Mouse (Mus musculus) kidney, embryonic 14.5 days (tissue): ENCODE results near the gene Nprl3. TPM values are rescaled to one million over a fixed set of nuclear protein-coding genes. Genes with fewer than 3 reads are reported as not detected.
A peak's percentile ranks its signal among the peaks of the same experiment; 100 is the strongest.

Experiments
- ATAC-seq: fragments of 200-750 bp; cut with Nextera tagmentation; 2 replicates; pipeline ENCODE4 v1.8.0; 2017; ENCODE audit warnings: moderate number of reproducible peaks, mild to moderate bottlenecking, moderate TSS enrichment, moderate library complexity; ENCODE audit not compliant: low FRiP score, low TSS enrichment
- H3K27ac ChIP-seq: fragments of 300-500 bp; sonication (generic); 2 replicates; pipeline ENCODE4 v1.5.1; 2014; ENCODE audit warnings: low read depth, mild to moderate bottlenecking, low read length, moderate library complexity, mixed read lengths
- H3K27me3 ChIP-seq: fragments of 300-500 bp; sonication (generic); 2 replicates; pipeline ENCODE4 v1.6.1; 2014; ENCODE audit warnings: mild to moderate bottlenecking, low read length; ENCODE audit not compliant: control insufficient read depth, insufficient read depth
- H3K36me3 ChIP-seq: fragments of 300-500 bp; sonication (generic); 2 replicates; pipeline ENCODE4 v1.6.1; 2014; ENCODE audit warnings: low read length, mixed read lengths; ENCODE audit not compliant: control insufficient read depth, insufficient read depth
- H3K4me1 ChIP-seq: fragments of 300-500 bp; sonication (generic); 2 replicates; pipeline ENCODE4 v1.6.1; 2014; ENCODE audit warnings: low read length, mixed read lengths; ENCODE audit not compliant: control insufficient read depth, insufficient read depth
- H3K4me2 ChIP-seq: fragments of 300-500 bp; sonication (generic); replicated peaks from 2 replicates; pipeline ENCODE4 v1.6.1; 2014; ENCODE audit warnings: low read depth, mild to moderate bottlenecking, low read length
- H3K4me3 ChIP-seq: fragments of 300-500 bp; sonication (generic); 2 replicates; pipeline ENCODE4 v1.5.1; 2014; ENCODE audit warnings: mild to moderate bottlenecking, low read length
- H3K9ac ChIP-seq: fragments of 300-500 bp; sonication (generic); 2 replicates; pipeline ENCODE4 v1.6.1; 2014; ENCODE audit warnings: low read depth, mild to moderate bottlenecking, low read length, moderate library complexity
- H3K9me3 ChIP-seq: fragments of 300-500 bp; sonication (generic); 2 replicates; pipeline ENCODE4 v1.6.1; 2016; ENCODE audit warnings: low read length; ENCODE audit not compliant: control insufficient read depth
- WGBS: fragments of 180-500 bp; shearing (Covaris S2); extraction: QIAGEN DNeasy Blood & Tissue Kit; methylation state at CpG from one replicate; pipeline ENCODE4 v1.1.7; 2014; 5-methylcytosine and 5-hydroxymethylcytosine counted together
- polyA plus RNA-seq: library from polyadenylated mRNA; unstranded; fragments of >200 nt; fragmentation: Nextera tagmentation; extraction: Ambion mirVana; gene quantifications from 2 replicates; pipeline ENCODE4 v1.2.1, GENCODE M21; 2014

Gene Nprl3
- polyA plus RNA-seq, result 27.5 and 45.5 TPM in 2 replicates

DNA sequence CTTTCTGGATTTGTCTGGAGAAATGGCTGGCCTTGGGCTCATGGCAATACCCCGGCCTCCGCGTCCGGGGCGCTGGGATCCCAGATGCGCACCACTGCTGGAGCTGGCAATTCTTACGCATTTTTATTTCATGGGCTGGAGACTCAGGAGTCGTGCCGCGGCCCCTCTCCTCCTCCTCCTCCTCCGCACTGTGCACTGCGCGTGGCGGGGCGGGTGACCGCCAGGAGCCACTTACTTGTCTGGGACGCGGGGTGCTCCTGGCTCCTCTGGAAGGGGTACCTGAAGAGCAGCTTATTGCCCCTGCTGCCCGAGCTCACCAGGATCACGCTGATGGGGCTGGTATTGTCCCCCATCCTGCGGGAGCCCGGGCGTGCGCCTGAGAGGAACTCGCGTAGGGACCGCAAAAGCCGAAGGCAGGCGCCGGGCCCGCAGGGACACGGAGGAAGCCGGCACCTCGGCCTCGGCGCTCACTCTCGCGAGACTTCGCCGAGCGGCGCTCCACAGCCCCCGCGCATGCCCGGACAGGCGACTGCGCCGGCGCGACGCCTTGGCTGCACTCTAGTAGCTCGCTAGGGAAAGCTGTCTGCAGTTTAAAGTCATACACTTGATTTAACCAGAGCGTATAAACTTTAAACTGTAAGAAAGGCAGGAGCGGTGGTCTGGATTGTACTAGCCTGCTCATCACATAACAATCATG is at the start of gene Nprl3:
Nprl3 (minus strand) TSS at position 520 of the 697 bp plus-strand sequence.
- under 1% methylated on average over 54 of the region's 54 CpGs for WGBS
- Histone ChIP-seq H3K27me3 (0 out of 2 replicates have a peak, but pooled peaks cover 2% of the 10 kb centered on the region), H3K4me2 (peak within 1 kb of the TSS; percentile 62), H3K4me3 (peak within 1 kb of the TSS; percentile 61), H3K36me3 (no peaks in the 10 kb centered on the region), H3K4me1 (0 out of 2 replicates have a peak, but pooled peaks cover 7% of the 10 kb centered on the region), H3K9ac (peak within 1 kb of the TSS; percentile 81), H3K9me3 (no peaks in the 10 kb centered on the region), H3K27ac (peak within 1 kb of the TSS; percentile 84)
- peak; percentile 99 for ATAC-seq

DNA sequence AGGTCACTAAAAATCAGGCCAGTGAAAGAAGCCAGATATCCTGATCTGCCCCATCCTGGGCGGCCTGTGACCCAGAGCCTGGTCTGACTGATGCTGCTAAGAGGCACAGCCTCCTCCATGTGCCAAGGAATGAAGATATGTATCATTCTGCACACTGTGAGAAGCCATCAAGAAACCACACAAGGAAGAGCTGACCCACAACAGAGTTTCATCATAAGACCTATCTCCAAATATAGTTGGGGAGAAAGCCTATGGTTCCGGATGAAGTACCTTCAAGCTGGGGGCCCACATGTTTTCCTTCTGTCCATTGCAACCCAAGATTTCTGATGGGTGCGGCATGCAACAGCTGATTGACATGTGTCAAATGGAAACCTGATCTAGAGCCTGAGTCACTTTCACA is 48.5 kb upstream of the Nprl3 start:
- Histone ChIP-seq H3K27me3 (no peaks in the 10 kb centered on the region), H3K36me3 (no peaks in the 10 kb centered on the region), H3K4me2 (no peak overlapping the region), H3K9ac (no peak overlapping the region), H3K4me3 (no peak overlapping the region), H3K27ac (no peak overlapping the region), H3K9me3 (no peaks in the 10 kb centered on the region), H3K4me1 (no peaks in the 10 kb centered on the region)
- no peak for ATAC-seq
- 79% methylated on average over 3 of the region's 3 CpGs for WGBS

DNA sequence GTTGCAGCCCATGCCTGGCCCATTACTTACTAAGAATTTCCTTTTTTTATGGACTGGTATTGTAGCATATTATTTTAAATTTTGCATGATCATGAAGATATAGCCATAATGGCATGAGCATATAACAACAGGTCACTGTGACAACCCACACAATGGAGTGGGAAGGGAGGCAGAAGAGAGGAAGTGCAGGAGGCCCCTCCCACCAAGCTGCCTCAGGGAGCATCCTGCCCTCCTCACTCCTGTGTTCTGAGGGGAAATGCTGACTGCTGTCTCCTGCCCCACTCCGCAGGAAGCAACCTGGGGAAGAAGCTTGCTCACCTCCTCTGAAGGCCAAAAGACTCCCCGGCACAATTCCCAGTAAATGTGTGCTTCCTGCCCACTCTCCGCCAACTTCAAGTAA is 42.4 kb upstream of the Nprl3 start:
- no peaks in the 10 kb centered on the region for H3K9me3 ChIP-seq
- no peaks in the 10 kb centered on the region for H3K27me3 ChIP-seq
- H3K4me2 ChIP-seq, result no peak overlapping the region
- no peaks in the 10 kb centered on the region for H3K36me3 ChIP-seq
- WGBS, result 61% methylated on average over 3 of the region's 3 CpGs
- H3K4me1 ChIP-seq, result 0 out of 2 replicates have a peak, but pooled peaks cover 17% of the 10 kb centered on the region
- H3K4me3 ChIP-seq, result no peak overlapping the region
- ATAC-seq, result no peak
- no peak overlapping the region for H3K27ac ChIP-seq
- no peak overlapping the region for H3K9ac ChIP-seq

DNA sequence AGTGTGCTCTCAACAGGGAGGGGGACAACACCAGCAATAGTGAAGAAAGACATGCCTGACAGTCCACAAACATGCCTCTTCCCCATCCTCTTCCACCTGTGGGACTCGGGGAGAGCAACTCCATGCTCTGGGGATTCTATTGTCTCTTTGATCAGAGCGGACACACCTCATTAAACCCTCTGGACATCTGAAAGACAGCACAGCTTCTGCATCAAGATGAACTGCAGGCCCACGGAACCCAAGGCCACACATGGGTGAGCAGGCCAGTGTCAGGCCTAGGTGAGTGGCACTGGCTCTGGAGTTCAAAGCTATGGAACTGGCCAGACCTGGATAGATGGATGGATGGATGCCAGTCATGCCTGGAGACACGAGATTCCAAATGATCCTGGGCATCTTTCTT is 41.9 kb upstream of the Nprl3 start:
- H3K4me1 ChIP-seq, result 0 out of 2 replicates have a peak, but pooled peaks cover 17% of the 10 kb centered on the region
- peak; percentile 77 for ATAC-seq
- 19% methylated on average over 4 of the region's 4 CpGs for WGBS

DNA sequence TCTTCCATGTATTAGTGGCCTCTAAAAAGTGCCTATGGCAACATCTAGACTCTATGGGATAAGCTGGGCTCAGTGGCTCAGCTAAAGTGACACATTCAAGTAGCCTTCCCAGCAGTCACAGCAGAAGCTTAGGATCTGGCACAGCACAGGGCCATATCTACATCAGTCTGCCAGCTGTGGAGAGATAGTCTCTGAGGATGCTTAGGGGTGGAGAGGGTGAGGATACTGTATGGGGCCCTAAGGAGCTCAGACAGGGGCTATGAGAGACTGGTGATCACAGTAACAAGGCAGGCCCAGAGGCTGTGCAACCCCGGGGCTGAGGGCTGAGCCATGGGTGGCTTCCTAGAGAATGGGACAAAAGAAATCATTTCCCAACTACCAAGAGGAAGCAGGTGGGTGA is 39.5 kb upstream of the Nprl3 start:
- ATAC-seq, result no peak
- Histone ChIP-seq H3K27me3 (no peaks in the 10 kb centered on the region), H3K9me3 (no peaks in the 10 kb centered on the region), H3K9ac (no peak overlapping the region), H3K4me1 (0 out of 2 replicates have a peak, but pooled peaks cover 17% of the 10 kb centered on the region), H3K36me3 (no peaks in the 10 kb centered on the region), H3K27ac (no peak overlapping the region), H3K4me2 (no peak overlapping the region), H3K4me3 (no peak overlapping the region)
- WGBS, result 94% methylated on average over 1 of the region's 1 CpGs

More for the DNA sequence above, 41.9 kb upstream of the Nprl3 start:
- H3K9me3 ChIP-seq, result no peaks in the 10 kb centered on the region
- H3K4me3 ChIP-seq, result no peak overlapping the region
- H3K27ac ChIP-seq, result no peak overlapping the region
- H3K27me3 ChIP-seq, result no peaks in the 10 kb centered on the region
- H3K4me2 ChIP-seq, result no peak overlapping the region
- no peak overlapping the region for H3K9ac ChIP-seq
- H3K36me3 ChIP-seq, result no peaks in the 10 kb centered on the region

DNA sequence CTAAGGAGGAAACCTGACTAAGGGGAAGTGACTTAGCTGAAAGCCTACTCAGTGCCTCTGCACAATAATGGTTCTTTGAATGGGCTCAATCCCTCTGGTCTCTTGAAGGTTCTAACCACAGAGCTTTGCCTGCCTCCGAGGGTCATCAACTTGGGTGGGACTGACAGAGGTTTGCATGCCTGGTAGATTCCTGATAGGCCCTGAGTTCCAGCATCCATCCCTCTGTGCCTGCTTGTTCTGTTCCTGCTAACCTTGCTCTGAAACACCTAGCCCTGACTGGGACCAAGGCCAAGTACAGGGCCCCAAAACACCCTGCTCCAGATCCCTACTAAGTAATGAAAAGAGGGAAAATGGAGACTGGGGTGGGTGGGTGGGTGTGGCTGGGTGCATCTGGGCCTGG is 35.9 kb upstream of the Nprl3 start:
- Histone ChIP-seq H3K36me3 (no peaks in the 10 kb centered on the region), H3K9me3 (no peaks in the 10 kb centered on the region), H3K4me3 (no peak overlapping the region), H3K4me2 (no peak overlapping the region), H3K9ac (no peak overlapping the region), H3K4me1 (0 out of 2 replicates have a peak, but pooled peaks cover 5% of the 10 kb centered on the region), H3K27me3 (no peaks in the 10 kb centered on the region; the same call in 1 of the 2 replicates), H3K27ac (no peak overlapping the region)
- ATAC-seq, result no peak
- WGBS, result 78% methylated on average over 1 of the region's 1 CpGs

DNA sequence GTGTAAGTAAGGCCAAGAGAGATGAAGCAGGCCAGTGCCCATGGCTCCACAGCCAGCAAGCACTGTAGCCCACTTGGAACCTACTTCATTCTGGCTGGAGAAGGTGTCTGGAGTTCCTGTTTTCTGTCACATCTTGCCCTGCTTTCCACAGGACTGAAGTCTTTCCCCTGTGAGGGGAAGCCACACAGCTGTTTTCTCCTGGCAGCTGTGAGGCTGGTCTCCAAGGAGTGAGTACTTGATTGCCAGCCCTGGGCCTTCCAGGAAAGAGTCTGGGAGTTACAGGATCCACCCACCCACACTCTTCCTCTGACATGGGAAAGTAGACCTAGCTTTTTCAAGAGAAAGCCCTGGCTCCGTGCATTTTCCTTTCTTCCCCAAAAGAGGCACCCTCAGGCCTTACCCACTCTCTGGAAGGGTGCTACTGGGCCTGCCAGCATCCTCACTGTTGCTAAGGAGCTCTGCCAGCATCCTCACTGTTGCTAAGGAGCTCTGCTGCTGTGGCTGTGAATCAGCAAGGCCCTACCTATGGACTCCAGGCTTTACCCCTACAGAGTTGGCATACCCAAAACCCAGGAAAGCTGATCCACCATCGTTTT is 35.4 kb upstream of the Nprl3 start:
- Histone ChIP-seq H3K4me1 (0 out of 2 replicates have a peak, but pooled peaks cover 2% of the 10 kb centered on the region), H3K4me2 (no peak overlapping the region), H3K9me3 (no peaks in the 10 kb centered on the region), H3K4me3 (no peak overlapping the region), H3K9ac (no peak overlapping the region), H3K27me3 (no peaks in the 10 kb centered on the region; the same call in 1 of the 2 replicates), H3K36me3 (no peaks in the 10 kb centered on the region), H3K27ac (no peak overlapping the region)
- WGBS, result 49% methylated on average over 2 of the region's 2 CpGs
- no peak for ATAC-seq

DNA sequence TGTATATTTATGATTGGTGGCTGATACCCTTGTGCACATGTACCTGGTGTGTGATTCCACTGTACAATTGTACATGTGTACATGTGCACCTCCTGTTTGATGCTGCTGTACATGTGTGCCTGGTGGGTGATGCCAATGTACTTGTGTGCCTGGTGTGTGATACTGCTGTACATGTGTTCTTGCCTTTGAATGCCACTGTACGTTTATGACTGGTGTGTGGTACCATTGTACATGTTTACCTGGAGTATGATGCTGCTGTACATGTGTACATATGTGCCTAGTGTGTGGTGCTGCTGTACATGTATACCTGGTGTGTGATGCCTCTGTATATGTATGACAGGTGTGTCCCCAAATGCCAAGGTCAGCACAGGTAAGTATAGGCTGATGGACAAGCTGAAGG is 34.0 kb upstream of the Nprl3 start:
- Histone ChIP-seq H3K4me2 (no peak overlapping the region), H3K4me1 (no peaks in the 10 kb centered on the region), H3K27ac (no peak overlapping the region), H3K4me3 (no peak overlapping the region), H3K27me3 (no peaks in the 10 kb centered on the region; the same call in 1 of the 2 replicates), H3K9me3 (no peaks in the 10 kb centered on the region), H3K9ac (no peak overlapping the region), H3K36me3 (no peaks in the 10 kb centered on the region)
- ATAC-seq, result no peak
- WGBS, result 79% methylated on average over 1 of the region's 1 CpGs
